Mouse (Mus musculus) heart, postnatal 0 days (tissue): ENCODE measurements around the gene Syngr2. TPM values are rescaled to one million over a fixed set of nuclear protein-coding genes. Genes with fewer than 3 reads are reported as not detected.

Experiments used
- ATAC-seq: fragments of 200-750 bp; cut with Nextera tagmentation; 2 replicates; pipeline ENCODE4 v1.8.0; 2017; ENCODE audit warnings: low read depth, moderate number of reproducible peaks, moderate library complexity; ENCODE audit not compliant: insufficient read depth
- DNase-seq: peaks from one replicate; pipeline ENCODE4 v3.0.0-alpha.2; 2016; ENCODE audit warnings: low spot score
- H3K27ac ChIP-seq: fragments of 300-500 bp; sonication (generic); 2 replicates; pipeline ENCODE4 v1.5.1; 2014; ENCODE audit warnings: low read depth, mild to moderate bottlenecking
- H3K27me3 ChIP-seq: fragments of 300-500 bp; sonication (generic); 2 replicates; pipeline ENCODE4 v1.6.1; 2014; ENCODE audit warnings: low read length, mixed read lengths; ENCODE audit not compliant: control insufficient read depth, insufficient read depth
- H3K36me3 ChIP-seq: fragments of 300-500 bp; sonication (generic); replicated peaks from 2 replicates; pipeline ENCODE4 v1.6.1; 2014; ENCODE audit warnings: low read length, mixed read lengths; ENCODE audit not compliant: control insufficient read depth, insufficient read depth
- H3K4me1 ChIP-seq: fragments of 300-500 bp; sonication (generic); 2 replicates; pipeline ENCODE4 v1.6.1; 2014; ENCODE audit warnings: antibody characterized with exemption; ENCODE audit not compliant: control insufficient read depth, insufficient read depth
- H3K4me2 ChIP-seq: fragments of 300-500 bp; sonication (generic); 2 replicates; pipeline ENCODE4 v1.6.1; 2014; ENCODE audit warnings: low read depth, mild to moderate bottlenecking, low read length, moderate library complexity
- H3K4me3 ChIP-seq: fragments of 300-500 bp; sonication (generic); 2 replicates; pipeline ENCODE4 v1.5.1; 2014; ENCODE audit warnings: low read depth, low read length
- H3K9ac ChIP-seq: fragments of 300-500 bp; sonication (generic); replicated peaks from 2 replicates; pipeline ENCODE4 v1.6.1; 2014; ENCODE audit warnings: low read depth, low read length, mixed read lengths
- H3K9me3 ChIP-seq: fragments of 300-500 bp; sonication (generic); replicated peaks from 2 replicates; pipeline ENCODE4 v1.6.1; 2016; ENCODE audit warnings: low read length; ENCODE audit not compliant: control insufficient read depth
- CTCF ChIP-seq: IDR thresholded peaks from 2 replicates; pipeline ENCODE4 v1.5.1; 2016; ENCODE audit warnings: antibody characterized with exemption, control low read depth, low read depth
- EP300 ChIP-seq: IDR thresholded peaks from 2 replicates; pipeline ENCODE4 v1.6.1; 2016; ENCODE audit warnings: antibody characterized with exemption, low read depth
- WGBS: fragments of 180-500 bp; shearing (Covaris S2); extraction: QIAGEN DNeasy Blood & Tissue Kit; methylation state at CpG from one replicate; pipeline ENCODE4 v1.1.7; 2014; 5-methylcytosine and 5-hydroxymethylcytosine counted together
- polyA plus RNA-seq: library from polyadenylated mRNA; unstranded; fragments of >200 nt; fragmentation: Nextera tagmentation; extraction: Ambion mirVana; gene quantifications from 2 replicates; pipeline ENCODE4 v1.2.1, GENCODE M21; 2015
- total RNA-seq: library from RNA; depleted of rRNA; stranded (reverse); fragments of >200 nt; gene quantifications from 2 replicates; pipeline ENCODE4 v1.2.3, GENCODE M21; 2014; ENCODE audit warnings: low replicate concordance

The Syngr2 gene
- total and polyA plus RNA-seq, 2 experiments from 2014 or later: 95.2 to 151 TPM

DNA sequence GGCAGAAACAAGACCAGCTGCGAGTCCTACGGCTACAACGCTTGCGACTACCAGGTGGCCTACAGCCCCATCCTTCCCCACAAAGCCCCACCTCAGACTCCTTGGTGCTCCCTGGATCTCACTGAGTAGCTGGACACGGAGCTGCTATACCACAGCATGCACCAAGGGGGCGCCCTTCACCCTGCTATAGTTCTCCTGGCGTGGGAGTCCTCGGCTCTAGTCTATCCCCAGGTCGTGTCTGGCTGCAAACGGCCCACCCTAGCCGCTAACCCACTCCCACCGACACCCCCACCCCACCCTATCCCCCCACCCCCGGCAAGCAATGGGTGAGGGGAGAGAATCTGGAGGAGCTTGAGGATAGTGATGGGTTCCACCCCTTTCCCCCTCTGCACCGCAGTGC is 19.2 kb upstream of the Syngr2 start:
- ATAC-seq: peak; percentile 70
- DNase-seq: peak; percentile 69

DNA sequence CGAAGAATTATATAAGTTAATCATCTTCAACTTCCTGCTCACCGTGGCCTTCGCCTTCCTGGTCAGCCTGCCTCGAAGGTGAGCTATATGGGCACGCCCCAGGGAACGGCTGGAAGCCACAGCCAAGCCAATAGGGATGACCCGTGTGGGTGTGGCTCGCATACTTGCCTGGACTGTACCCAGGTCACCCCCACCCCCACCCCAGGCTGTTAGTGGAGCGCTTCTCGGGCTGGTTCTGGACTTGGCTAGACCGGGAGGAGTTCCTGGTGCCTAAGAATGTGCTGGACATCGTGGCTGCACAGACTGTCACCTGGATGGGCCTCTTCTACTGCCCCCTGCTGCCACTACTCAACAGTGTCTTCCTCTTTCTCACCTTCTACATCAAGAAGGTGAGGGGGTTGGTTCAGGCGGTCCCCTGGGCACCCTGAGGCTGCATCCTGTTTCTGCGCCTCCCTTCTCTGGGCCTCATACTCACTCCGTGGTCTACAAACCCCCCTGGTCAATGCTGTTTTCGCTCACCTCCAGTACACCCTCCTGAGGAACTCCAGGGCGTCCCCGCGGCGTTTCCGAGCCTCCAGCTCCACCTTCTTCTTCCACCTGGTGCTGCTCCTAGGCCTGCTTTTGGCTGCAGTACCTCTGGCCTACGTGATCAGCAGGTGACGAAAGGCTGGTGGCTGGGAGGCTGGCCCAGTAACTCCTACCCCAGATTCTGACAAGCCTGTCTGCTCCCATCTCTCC is 18.6 kb upstream of the Syngr2 start:
- ATAC-seq (peak; percentile 36; the same call in 1 of the 2 replicates), DNase-seq (no peak)
- Histone ChIP-seq H3K4me2 (peak overlapping the region; percentile 39), H3K4me3 (no peak overlapping the region), H3K4me1 (peaks cover 9% of the 10 kb centered on the region; the same call in 1 of the 2 replicates), H3K9me3 (no peaks in the 10 kb centered on the region), H3K27ac (no peak overlapping the region), H3K27me3 (0 out of 2 replicates have a peak, but pooled peaks cover 5% of the 10 kb centered on the region), H3K9ac (no peak overlapping the region), H3K36me3 (no peaks in the 10 kb centered on the region)
- no peak for TF ChIP-seq EP300
- peak; percentile 10; the same call in 1 of the 2 replicates for TF ChIP-seq CTCF
- 42% methylated on average over 23 of the region's 23 CpGs for WGBS

More for the DNA sequence above, 19.2 kb upstream of the Syngr2 start:
- Histone ChIP-seq H3K9ac (no peak overlapping the region), H3K36me3 (no peaks in the 10 kb centered on the region), H3K27me3 (0 out of 2 replicates have a peak, but pooled peaks cover 5% of the 10 kb centered on the region), H3K9me3 (no peaks in the 10 kb centered on the region), H3K4me1 (peaks cover 9% of the 10 kb centered on the region; the same call in 1 of the 2 replicates), H3K27ac (no peak overlapping the region), H3K4me3 (no peak overlapping the region), H3K4me2 (peak overlapping the region; percentile 39)
- WGBS: 5% methylated on average over 13 of the region's 14 CpGs
- TF ChIP-seq CTCF (peak; percentile 79), EP300 (no peak)

DNA sequence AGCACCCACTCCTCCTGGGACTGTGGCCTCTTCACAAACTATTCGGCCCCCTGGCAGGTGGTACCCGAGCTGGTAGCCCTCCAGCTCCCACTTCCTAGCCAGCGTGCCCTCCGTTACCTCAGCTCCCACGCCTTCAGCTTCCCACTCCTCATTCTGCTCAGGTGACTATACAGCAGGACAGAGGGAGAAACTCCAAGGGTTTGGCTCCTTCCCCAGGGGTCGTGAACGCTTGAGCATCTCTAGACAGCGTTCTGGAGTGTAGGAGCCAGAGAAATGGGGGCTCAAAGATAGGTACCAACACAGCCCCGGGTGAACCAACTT is 18.1 kb upstream of the Syngr2 start:
- DNase-seq (no peak), ATAC-seq (no peak)
- Histone ChIP-seq H3K36me3 (no peaks in the 10 kb centered on the region), H3K9me3 (no peaks in the 10 kb centered on the region), H3K27me3 (0 out of 2 replicates have a peak, but pooled peaks cover 5% of the 10 kb centered on the region), H3K9ac (no peak overlapping the region), H3K4me2 (no peak overlapping the region), H3K4me3 (no peak overlapping the region), H3K4me1 (peaks cover 9% of the 10 kb centered on the region; the same call in 1 of the 2 replicates), H3K27ac (no peak overlapping the region)
- 86% methylated on average over 9 of the region's 9 CpGs for WGBS
- TF ChIP-seq CTCF (no peak), EP300 (no peak)

DNA sequence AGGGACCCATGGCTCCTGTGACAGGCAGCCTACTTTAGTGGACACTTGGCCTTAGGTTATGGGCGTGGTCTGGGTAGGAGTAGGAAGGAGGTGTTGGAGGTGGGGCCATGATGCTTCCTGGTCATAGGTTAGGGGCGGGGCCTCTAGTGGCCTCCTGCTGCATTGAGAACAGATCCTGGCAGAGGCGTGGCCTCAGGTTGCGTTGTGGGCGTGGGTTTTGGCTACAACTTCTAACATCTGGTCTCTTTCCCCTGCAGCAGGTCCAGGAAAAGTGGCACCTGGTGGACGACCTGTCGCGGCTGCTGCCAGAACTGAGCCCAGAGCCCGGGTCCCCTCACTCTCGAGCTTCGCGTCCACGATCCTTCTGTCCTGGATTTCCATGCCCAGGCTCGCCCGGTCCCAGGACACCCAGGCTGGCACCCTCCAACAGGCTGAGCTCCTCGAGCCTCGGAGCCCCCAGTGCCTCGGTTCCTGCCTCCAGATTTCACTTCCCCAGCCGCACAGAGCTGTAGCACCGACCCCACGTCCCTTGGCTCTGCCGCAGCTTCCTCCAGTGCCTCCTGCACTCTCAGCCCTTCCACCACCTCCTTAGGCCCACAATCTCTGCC is 17.1 kb upstream of the Syngr2 start:
- no peaks in the 10 kb centered on the region for H3K36me3 ChIP-seq
- peaks cover 9% of the 10 kb centered on the region; the same call in 1 of the 2 replicates for H3K4me1 ChIP-seq
- ATAC-seq (peak; percentile 30; the same call in 1 of the 2 replicates), DNase-seq (no peak)
- H3K9ac ChIP-seq: no peak overlapping the region
- H3K27me3 ChIP-seq: 0 out of 2 replicates have a peak, but pooled peaks cover 5% of the 10 kb centered on the region
- H3K27ac ChIP-seq: no peak overlapping the region
- 24% methylated on average over 22 of the region's 22 CpGs for WGBS
- H3K4me2 ChIP-seq: peak overlapping the region; percentile 35
- no peak overlapping the region for H3K4me3 ChIP-seq
- TF ChIP-seq CTCF (no peak), EP300 (no peak)
- no peaks in the 10 kb centered on the region for H3K9me3 ChIP-seq

DNA sequence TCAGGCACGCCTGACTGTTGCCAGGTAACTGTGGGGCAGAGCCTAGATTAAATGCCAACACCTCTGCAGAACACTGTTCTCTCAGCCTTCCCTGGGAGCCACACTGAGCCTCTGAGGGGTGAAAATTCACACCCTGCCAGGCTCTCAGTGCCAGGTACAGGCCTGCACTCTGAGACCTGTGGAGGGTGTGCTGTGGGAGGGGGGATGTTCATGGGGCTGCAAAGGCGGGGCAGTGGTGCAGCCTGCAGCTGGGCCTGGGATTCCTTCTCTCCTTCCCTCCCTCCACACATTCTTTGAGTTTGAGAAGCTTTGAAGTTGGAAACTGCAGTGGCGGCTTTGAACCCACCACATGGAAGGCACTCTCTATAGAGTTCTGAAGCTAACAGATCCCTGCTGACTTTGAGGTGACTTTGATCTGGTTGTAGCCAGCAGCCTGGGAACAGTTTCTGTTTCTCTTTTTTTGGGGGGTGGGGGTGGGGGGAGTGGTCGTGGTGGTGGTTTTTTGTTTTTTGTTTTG is 15.4 kb upstream of the Syngr2 start:
- no peak overlapping the region for H3K4me3 ChIP-seq
- no peak overlapping the region for H3K4me2 ChIP-seq
- DNase-seq: no peak
- WGBS: 70% methylated on average over 4 of the region's 4 CpGs
- H3K27me3 ChIP-seq: 0 out of 2 replicates have a peak, but pooled peaks cover 5% of the 10 kb centered on the region
- H3K27ac ChIP-seq: no peak overlapping the region
- H3K9me3 ChIP-seq: no peaks in the 10 kb centered on the region
- H3K36me3 ChIP-seq: no peaks in the 10 kb centered on the region
- no peak overlapping the region for H3K9ac ChIP-seq
- H3K4me1 ChIP-seq: peaks cover 9% of the 10 kb centered on the region; the same call in 1 of the 2 replicates
- ATAC-seq: no peak
- no peak for TF ChIP-seq EP300
- TF ChIP-seq CTCF: no peak
